Mouse (Mus musculus) C2C12 (cell line): ENCODE results near the gene Pop4. TPM values are rescaled to one million over a fixed set of nuclear protein-coding genes. Genes with fewer than 3 reads are reported as not detected.
A peak's percentile ranks its signal among the peaks of the same experiment; 100 is the strongest.

Experiments
- H3K27me3 ChIP-seq: one replicate; pipeline ENCODE4 v1.6.1; 2011; ENCODE audit not compliant: control insufficient read depth, insufficient read depth, insufficient read length
- H3K36me3 ChIP-seq: one replicate; pipeline ENCODE4 v1.6.1; 2011; ENCODE audit not compliant: control insufficient read depth, insufficient read depth
- H3K4me3 ChIP-seq: one replicate; pipeline ENCODE4 v1.5.1; 2011; ENCODE audit warnings: mild to moderate bottlenecking, control low read depth; ENCODE audit not compliant: poor library complexity, insufficient read depth, severe bottlenecking
- H3K79me2 ChIP-seq: one replicate; pipeline ENCODE4 v1.6.1; 2011; ENCODE audit not compliant: control insufficient read depth, insufficient read depth
- H3K79me3 ChIP-seq: one replicate; pipeline ENCODE4 v1.6.1; 2011; ENCODE audit warnings: low read depth, control low read depth
- H3ac ChIP-seq: one replicate; pipeline ENCODE3; 2011; ENCODE audit warnings: low read depth; ENCODE audit not compliant: control insufficient read depth, insufficient read length
- CEBPB ChIP-seq: IDR thresholded peaks from one replicate; pipeline ENCODE4 v1.6.1; 2011; ENCODE audit warnings: low read depth, mild to moderate bottlenecking, control low read depth, moderate library complexity
- CTCF ChIP-seq: IDR thresholded peaks from one replicate; pipeline ENCODE4 v1.5.1; 2011; ENCODE audit not compliant: control insufficient read depth, insufficient read depth, insufficient read length
- FOSL1 ChIP-seq: IDR thresholded peaks from one replicate; pipeline ENCODE4 v1.8.0; 2011; ENCODE audit warnings: mild to moderate bottlenecking, low read length; ENCODE audit not compliant: poor library complexity, insufficient read depth, severe bottlenecking
- MAX ChIP-seq: IDR thresholded peaks from one replicate; pipeline ENCODE4 v1.6.1; 2011; ENCODE audit warnings: mild to moderate bottlenecking, control low read depth
- MYOD1 ChIP-seq: IDR thresholded peaks from one replicate; pipeline ENCODE4 v1.6.1; 2011; ENCODE audit warnings: low read depth; ENCODE audit not compliant: control insufficient read depth, insufficient read length
- MYOG ChIP-seq: IDR thresholded peaks from one replicate; pipeline ENCODE4 v1.6.1; 2011; ENCODE audit not compliant: control insufficient read depth, insufficient read length; ENCODE audit errors: extremely low read depth
- USF1 ChIP-seq: IDR thresholded peaks from one replicate; pipeline ENCODE4 v1.6.1; 2011; ENCODE audit warnings: low read depth, mild to moderate bottlenecking, control low read depth, moderate library complexity
- polyA plus RNA-seq: library from polyadenylated mRNA; unstranded; fragments of >200 nt; fragmentation: generic; extraction: Trizol; gene quantifications from one replicate; pipeline ENCODE4 v1.2.1, GENCODE M21; 2012; ENCODE audit warnings: missing spikeins

Gene Pop4
- polyA plus RNA-seq, 1 experiment: 20.0 TPM

GRCm38 (mm10) chr7:38227181-38227899 is 43.9 kb downstream of the Pop4 start:
- H3K4me3 ChIP-seq: peak overlapping the region; percentile 55
- H3K27me3 ChIP-seq: no peaks in the 10 kb centered on the region
- TF ChIP-seq CTCF (peak; percentile 4), MYOD1 (no peak)
- no peaks in the 10 kb centered on the region for H3K36me3 ChIP-seq
- peak overlapping the region; percentile 71 for H3ac ChIP-seq
- peaks cover 47% of the 10 kb centered on the region for H3K79me2 ChIP-seq
- peaks cover 23% of the 10 kb centered on the region for H3K79me3 ChIP-seq

- peaks cover 48% of the 10 kb centered on the region for H3K79me2 ChIP-seq
- TF ChIP-seq USF1 (no peak), CEBPB (no peak), FOSL1 (no peak), MYOG (no peak), CTCF (no peak), MYOD1 (no peak), MAX (no peak)
- no peaks in the 10 kb centered on the region for H3K36me3 ChIP-seq
- peaks cover 23% of the 10 kb centered on the region for H3K79me3 ChIP-seq
- no peak overlapping the region for H3K4me3 ChIP-seq
- H3ac ChIP-seq: peak overlapping the region; percentile 24
- no peaks in the 10 kb centered on the region for H3K27me3 ChIP-seq
Measured at GRCm38 (mm10) chr7:38226226-38226625, 45.0 kb downstream of the Pop4 start.

DNA sequence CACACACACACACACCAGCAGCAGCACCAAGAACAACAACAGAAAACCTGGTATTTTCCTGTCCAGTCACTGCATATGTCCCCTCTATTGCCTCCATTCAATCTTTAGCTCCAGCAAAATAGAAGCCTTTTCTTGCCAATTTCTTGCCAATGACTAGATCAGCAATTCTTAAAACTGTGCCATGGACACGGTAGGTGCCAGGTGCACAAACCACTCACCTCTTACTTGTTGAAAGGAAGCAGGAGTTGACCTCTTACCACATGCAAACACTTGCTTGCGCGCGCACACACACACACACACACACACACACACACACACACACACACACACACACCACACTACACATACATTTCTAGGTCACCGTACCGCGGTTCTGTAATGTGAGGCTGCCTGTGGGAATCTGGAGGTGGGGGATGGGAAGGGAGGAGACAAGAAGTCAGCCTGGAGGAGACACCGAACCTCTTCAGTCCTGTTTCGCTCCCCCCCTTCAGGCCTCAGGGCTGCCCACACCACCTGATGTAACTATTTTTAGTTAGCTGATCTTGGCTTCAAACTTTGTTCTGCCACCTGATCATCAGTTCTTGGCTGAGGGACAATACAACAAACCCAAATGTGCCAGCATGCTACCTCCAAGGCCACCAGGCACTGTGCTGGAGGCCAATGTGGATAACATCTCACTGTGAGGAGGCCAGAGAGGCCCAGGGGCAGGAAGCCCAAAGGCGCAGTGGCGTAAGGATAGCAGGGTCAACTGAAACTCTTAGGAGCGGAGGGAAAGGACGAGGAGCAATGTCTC is 46.5 kb downstream of the Pop4 start:
- Histone ChIP-seq H3K79me2 (peaks cover 48% of the 10 kb centered on the region), H3K27me3 (no peaks in the 10 kb centered on the region), H3ac (no peak overlapping the region), H3K4me3 (no peak overlapping the region), H3K79me3 (peaks cover 23% of the 10 kb centered on the region), H3K36me3 (peaks cover 8% of the 10 kb centered on the region)
- TF ChIP-seq CTCF (no peak), FOSL1 (no peak), CEBPB (no peak), MYOG (no peak), MYOD1 (no peak), MAX (no peak), USF1 (no peak)

GRCm38 (mm10) chr7:38220866-38221265 is 50.4 kb downstream of the Pop4 start:
- no peak for TF ChIP-seq USF1
- no peak for TF ChIP-seq CEBPB
- no peak for TF ChIP-seq MYOG
- TF ChIP-seq FOSL1: no peak
- TF ChIP-seq CTCF: no peak
- no peak for TF ChIP-seq MYOD1
- no peak for TF ChIP-seq MAX
- H3K79me2 ChIP-seq: peaks cover 36% of the 10 kb centered on the region
- no peaks in the 10 kb centered on the region for H3K27me3 ChIP-seq
- peaks cover 12% of the 10 kb centered on the region for H3K79me3 ChIP-seq
- H3K36me3 ChIP-seq: peaks cover 8% of the 10 kb centered on the region
- H3K4me3 ChIP-seq: no peak overlapping the region
- no peak overlapping the region for H3ac ChIP-seq

- H3K27me3 ChIP-seq: no peaks in the 10 kb centered on the region
- no peak for TF ChIP-seq FOSL1
- TF ChIP-seq USF1: no peak
- no peak for TF ChIP-seq MAX
- no peak for TF ChIP-seq MYOD1
- TF ChIP-seq CTCF: no peak
- TF ChIP-seq CEBPB: no peak
- no peak for TF ChIP-seq MYOG
- H3ac ChIP-seq: no peak overlapping the region
- peaks cover 6% of the 10 kb centered on the region for H3K79me3 ChIP-seq
- H3K79me2 ChIP-seq: peaks cover 23% of the 10 kb centered on the region
- peaks cover 8% of the 10 kb centered on the region for H3K36me3 ChIP-seq
- no peak overlapping the region for H3K4me3 ChIP-seq
Measured at GRCm38 (mm10) chr7:38219526-38219925, 51.7 kb downstream of the Pop4 start.
